Mouse (Mus musculus): ENCODE measurements at regions not wholly inside any gene's neighbourhood (a gene's known extent, or its start where the extent isn't known, plus 50 kb on each side); places are given as distances from the start of the nearest gene placed in this dataset.

DNA sequence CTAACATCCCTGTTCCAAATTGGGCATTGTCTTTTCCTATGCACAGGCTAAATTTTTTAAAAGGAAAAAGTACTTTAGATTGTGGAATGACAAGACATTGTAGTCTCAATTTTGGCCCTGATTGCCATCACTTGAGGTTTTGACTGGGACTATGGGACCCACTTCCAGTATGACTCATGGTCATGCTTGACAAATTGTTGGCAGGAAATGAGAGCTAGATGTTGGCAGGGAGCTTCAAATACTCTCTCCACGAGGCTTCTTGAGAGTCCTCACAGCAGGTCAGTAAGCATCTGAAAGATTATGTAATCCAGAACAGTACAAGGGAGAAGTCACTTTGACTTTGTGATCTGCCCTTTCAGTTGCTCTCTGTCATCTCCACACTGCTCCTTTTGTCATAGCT is 1135.4 kb upstream of the Lrrc6 start:
- Histone ChIP-seq H3K36me3 (no peaks in the 10 kb centered on the region), H3K4me1 (replicated peaks) (0 out of 2 replicates have a peak, but pooled peaks cover 4% of the 10 kb centered on the region), H3K9ac (no peak overlapping the region), H3K4me2 (no peak overlapping the region), H3K9me3 (no peaks in the 10 kb centered on the region), H3K4me3 (no peak overlapping the region), H3K27me3 (no peaks in the 10 kb centered on the region), H3K27ac (no peak overlapping the region)
- WGBS = 41% methylated on average over 1 of the region's 1 CpGs
- no peak for ATAC-seq (ENCODE audit: low FRiP score)

DNA sequence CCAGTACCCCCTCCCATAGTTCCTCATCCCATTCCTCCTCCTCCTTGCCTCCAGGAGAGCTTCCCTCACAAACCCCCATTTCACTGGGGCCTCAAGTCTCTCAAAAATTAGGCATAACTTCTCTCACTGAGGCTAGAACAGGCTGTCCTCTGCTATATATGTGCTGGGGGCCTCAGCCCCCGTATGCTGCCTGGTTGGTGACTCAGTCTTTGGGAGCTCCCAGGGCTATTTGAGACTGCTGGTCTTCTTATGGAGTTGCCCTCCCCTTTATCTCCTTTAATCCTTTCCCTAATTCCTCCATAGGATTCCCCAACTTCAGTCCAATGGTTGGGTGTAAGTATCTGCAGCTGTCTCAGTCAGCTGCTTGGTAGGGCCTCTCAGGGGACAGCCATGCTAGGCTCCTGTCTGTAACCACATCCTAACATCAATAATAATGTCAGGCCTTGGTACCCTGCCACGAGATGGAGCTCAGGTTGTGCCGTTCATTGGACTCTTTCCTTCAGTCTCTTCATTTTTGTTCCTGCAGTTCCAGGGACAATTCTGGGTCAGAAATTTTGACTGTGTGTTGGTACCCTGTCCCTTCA is 1126.1 kb upstream of the Lrrc6 start:
- WGBS = 88% methylated on average over 3 of the region's 3 CpGs
- ATAC-seq (ENCODE audit: low FRiP score) = no peak
- no peak overlapping the region for H3K9ac ChIP-seq

DNA sequence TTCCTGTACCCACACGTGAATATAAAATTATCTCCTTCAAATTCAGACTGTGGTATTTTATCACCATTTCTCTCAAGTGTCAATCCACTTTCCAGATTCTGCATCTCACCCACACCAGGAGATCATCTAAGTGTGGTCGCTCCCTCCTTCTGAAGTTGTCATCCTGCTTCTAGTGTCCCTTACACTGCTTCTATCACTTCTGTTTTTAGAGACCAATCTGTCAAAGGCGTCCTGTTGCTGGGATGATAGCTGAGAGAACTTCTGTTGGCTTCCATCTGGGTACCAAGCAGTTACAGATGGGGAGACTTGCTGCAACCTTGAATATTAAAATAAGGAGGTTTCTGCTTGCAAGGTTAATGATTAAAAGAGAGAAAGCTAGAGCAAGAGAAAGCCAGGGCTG is 1111.2 kb upstream of the Lrrc6 start:
- H3K27me3 ChIP-seq = no peaks in the 10 kb centered on the region
- WGBS = 83% methylated on average over 3 of the region's 3 CpGs
- no peaks in the 10 kb centered on the region for H3K9me3 ChIP-seq
- no peaks in the 10 kb centered on the region for H3K4me1 ChIP-seq (replicated peaks)
- no peak overlapping the region for H3K27ac ChIP-seq
- H3K9ac ChIP-seq = no peak overlapping the region
- ATAC-seq (ENCODE audit: low FRiP score) = no peak
- no peaks in the 10 kb centered on the region for H3K36me3 ChIP-seq
- H3K4me2 ChIP-seq = no peak overlapping the region
- no peak overlapping the region for H3K4me3 ChIP-seq

More for the DNA sequence above, 1126.1 kb upstream of the Lrrc6 start:
- Histone ChIP-seq H3K9me3 (no peaks in the 10 kb centered on the region), H3K36me3 (no peaks in the 10 kb centered on the region), H3K27me3 (no peaks in the 10 kb centered on the region), H3K4me3 (no peak overlapping the region), H3K4me2 (no peak overlapping the region), H3K4me1 (replicated peaks) (no peaks in the 10 kb centered on the region), H3K27ac (no peak overlapping the region)

DNA sequence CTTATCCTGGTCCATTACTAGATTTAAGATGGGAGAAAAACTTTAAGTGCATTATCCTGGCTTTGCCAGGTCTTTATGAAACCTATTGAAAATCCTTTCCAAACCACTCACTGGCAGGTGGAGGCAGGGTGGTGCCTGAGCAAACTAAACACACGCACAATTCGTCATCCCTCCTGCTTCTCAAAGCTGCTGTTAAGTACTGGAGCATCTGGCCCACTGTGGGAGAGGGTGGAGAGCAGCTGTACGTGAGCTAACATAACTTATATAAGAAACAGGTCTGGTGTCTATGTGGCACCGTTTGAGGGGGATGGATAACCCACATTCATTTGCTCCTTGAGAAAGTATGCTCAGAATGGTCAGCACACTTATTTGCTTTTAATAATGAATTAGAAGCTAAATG is 1097.7 kb upstream of the Lrrc6 start:
- Histone ChIP-seq H3K36me3 (no peaks in the 10 kb centered on the region), H3K9me3 (no peaks in the 10 kb centered on the region; the same call in 1 of the 2 replicates), H3K4me1 (replicated peaks) (no peaks in the 10 kb centered on the region), H3K4me3 (no peak overlapping the region), H3K4me2 (no peak overlapping the region), H3K27me3 (no peaks in the 10 kb centered on the region), H3K9ac (no peak overlapping the region), H3K27ac (no peak overlapping the region)
- ATAC-seq (ENCODE audit: low FRiP score) = no peak
- 76% methylated on average over 4 of the region's 4 CpGs for WGBS

- no peak overlapping the region for H3K4me3 ChIP-seq
- 76% methylated on average over 1 of the region's 1 CpGs for WGBS
- no peaks in the 10 kb centered on the region for H3K27me3 ChIP-seq
- H3K9me3 ChIP-seq = no peaks in the 10 kb centered on the region
- no peak overlapping the region for H3K4me2 ChIP-seq
- no peak overlapping the region for H3K27ac ChIP-seq
- no peaks in the 10 kb centered on the region for H3K4me1 ChIP-seq (replicated peaks)
- H3K36me3 ChIP-seq = no peaks in the 10 kb centered on the region
- no peak overlapping the region for H3K9ac ChIP-seq
- ATAC-seq (ENCODE audit: low FRiP score) = no peak
Measured at GRCm38 (mm10) chr15:67576581-67576980, 1075.9 kb upstream of the Lrrc6 start.

GRCm38 (mm10) chr15:67571614-67572013 is 1070.9 kb upstream of the Lrrc6 start:
- no peak overlapping the region for H3K4me3 ChIP-seq
- no peaks in the 10 kb centered on the region for H3K9me3 ChIP-seq
- H3K27ac ChIP-seq = no peak overlapping the region
- no peaks in the 10 kb centered on the region for H3K36me3 ChIP-seq
- 80% methylated on average over 1 of the region's 1 CpGs for WGBS
- H3K27me3 ChIP-seq = no peaks in the 10 kb centered on the region
- ATAC-seq (ENCODE audit: low FRiP score) = no peak
- H3K4me1 ChIP-seq (replicated peaks) = no peaks in the 10 kb centered on the region
- no peak overlapping the region for H3K9ac ChIP-seq
- no peak overlapping the region for H3K4me2 ChIP-seq

GRCm38 (mm10) chr15:67557304-67557703 is 1056.6 kb upstream of the Lrrc6 start:
- H3K4me1 ChIP-seq (replicated peaks) = 0 out of 2 replicates have a peak, but pooled peaks cover 5% of the 10 kb centered on the region
- H3K4me3 ChIP-seq = no peak overlapping the region
- no peak for ATAC-seq (ENCODE audit: low FRiP score)
- H3K9ac ChIP-seq = no peak overlapping the region
- no peaks in the 10 kb centered on the region for H3K36me3 ChIP-seq
- H3K27me3 ChIP-seq = no peaks in the 10 kb centered on the region
- 88% methylated on average over 1 of the region's 1 CpGs for WGBS
- no peak overlapping the region for H3K4me2 ChIP-seq
- no peaks in the 10 kb centered on the region for H3K9me3 ChIP-seq
- no peak overlapping the region for H3K27ac ChIP-seq

DNA sequence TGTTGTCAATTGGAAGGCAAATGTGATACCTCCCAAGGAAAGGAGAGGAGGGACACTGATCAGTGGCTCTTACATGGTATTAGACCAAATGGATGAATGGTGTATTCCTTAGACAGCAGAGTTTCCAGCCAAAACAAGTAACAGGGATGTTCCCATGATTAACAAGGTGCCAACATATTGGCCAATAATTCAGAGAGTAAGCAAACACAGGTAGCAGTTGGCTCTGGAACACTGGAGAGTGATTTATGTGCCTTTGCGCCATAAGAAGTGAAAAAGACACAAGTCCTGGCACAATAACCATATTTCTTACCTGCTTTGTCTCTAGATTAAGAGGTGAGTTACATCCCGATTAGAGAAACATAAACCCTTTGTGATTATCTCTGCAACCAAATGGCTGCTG is 1051.2 kb upstream of the Lrrc6 start:
- Histone ChIP-seq H3K27me3 (no peaks in the 10 kb centered on the region), H3K4me3 (no peak overlapping the region), H3K4me1 (replicated peaks) (peaks cover 5% of the 10 kb centered on the region; the same call in 1 of the 2 replicates), H3K27ac (no peak overlapping the region), H3K9ac (no peak overlapping the region), H3K9me3 (no peaks in the 10 kb centered on the region), H3K4me2 (no peak overlapping the region), H3K36me3 (no peaks in the 10 kb centered on the region)
- ATAC-seq (ENCODE audit: low FRiP score) = no peak
- 83% methylated on average over 2 of the region's 2 CpGs for WGBS

DNA sequence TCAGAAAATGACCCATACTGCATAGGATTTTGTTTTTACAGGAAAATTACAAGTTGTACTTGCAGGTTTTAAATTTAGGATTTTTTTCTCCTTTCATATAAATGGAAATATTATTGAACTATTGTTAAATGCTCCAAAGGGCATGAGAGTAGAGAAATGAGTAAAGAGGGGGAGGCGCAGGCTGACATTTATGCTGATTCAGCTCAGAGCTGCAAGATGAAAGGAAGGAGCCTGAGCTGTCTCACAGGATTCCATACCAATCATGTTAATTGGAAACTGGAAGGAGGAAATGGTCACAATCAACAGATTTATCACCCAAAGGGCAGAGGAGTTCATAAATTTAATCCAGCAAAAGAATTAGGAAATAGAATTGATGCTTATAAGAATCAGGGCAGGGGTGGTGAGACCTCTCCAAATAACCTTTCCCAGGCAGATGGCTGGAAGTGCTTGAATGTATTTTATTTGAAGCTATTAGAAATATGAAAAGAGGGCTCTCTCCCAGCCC is 1046.2 kb upstream of the Lrrc6 start:
- H3K27me3 ChIP-seq = no peaks in the 10 kb centered on the region
- H3K36me3 ChIP-seq = no peaks in the 10 kb centered on the region
- H3K9me3 ChIP-seq = no peaks in the 10 kb centered on the region
- ATAC-seq (ENCODE audit: low FRiP score) = no peak
- no peak overlapping the region for H3K27ac ChIP-seq
- 74% methylated on average over 1 of the region's 1 CpGs for WGBS
- H3K4me1 ChIP-seq (replicated peaks) = no peaks in the 10 kb centered on the region; the same call in 1 of the 2 replicates
- H3K4me2 ChIP-seq = no peak overlapping the region
- no peak overlapping the region for H3K9ac ChIP-seq
- no peak overlapping the region for H3K4me3 ChIP-seq

- no peak overlapping the region for H3K9ac ChIP-seq
- no peaks in the 10 kb centered on the region for H3K27me3 ChIP-seq
- no peaks in the 10 kb centered on the region for H3K9me3 ChIP-seq
- H3K27ac ChIP-seq = no peak overlapping the region
- no peaks in the 10 kb centered on the region; the same call in 1 of the 2 replicates for H3K4me1 ChIP-seq (replicated peaks)
- no peaks in the 10 kb centered on the region for H3K36me3 ChIP-seq
- WGBS = 90% methylated on average over 6 of the region's 6 CpGs
- ATAC-seq (ENCODE audit: low FRiP score) = no peak
- no peak overlapping the region for H3K4me2 ChIP-seq
- H3K4me3 ChIP-seq = no peak overlapping the region
Measured at GRCm38 (mm10) chr15:67545745-67546144, 1045.0 kb upstream of the Lrrc6 start.

DNA sequence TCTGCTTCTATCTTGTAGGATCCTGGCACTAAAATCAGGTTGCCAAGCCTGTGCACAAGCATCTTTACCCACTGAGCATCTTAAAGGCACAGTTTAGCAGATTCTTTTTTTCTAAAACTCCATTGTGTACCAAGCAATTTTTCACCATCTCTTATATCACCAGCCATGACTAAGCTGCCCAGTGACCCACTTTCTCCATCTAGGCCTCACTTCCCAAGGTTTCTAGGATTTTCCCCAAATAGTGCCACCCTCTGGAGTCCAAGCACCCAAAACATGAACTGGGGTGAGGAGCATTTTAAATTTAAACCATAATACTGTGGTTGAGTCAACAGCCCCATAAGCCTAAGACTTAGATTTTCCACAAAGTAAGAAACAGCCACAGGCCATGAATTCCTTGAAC is 1013.0 kb upstream of the Lrrc6 start:
- Histone ChIP-seq H3K36me3 (no peaks in the 10 kb centered on the region), H3K4me3 (no peak overlapping the region), H3K4me1 (replicated peaks) (no peaks in the 10 kb centered on the region), H3K27me3 (no peaks in the 10 kb centered on the region), H3K9ac (no peak overlapping the region), H3K4me2 (no peak overlapping the region), H3K9me3 (no peaks in the 10 kb centered on the region), H3K27ac (no peak overlapping the region)
- ATAC-seq (ENCODE audit: low FRiP score) = no peak

GRCm38 (mm10) chr15:67495001-67495658 is 994.4 kb upstream of the Lrrc6 start:
- no peaks in the 10 kb centered on the region for H3K36me3 ChIP-seq
- whole genome bisulfite sequencing = 65% methylated on average over 7 of the region's 7 CpGs
- H3K9me3 ChIP-seq = no peaks in the 10 kb centered on the region
- H3K4me1 ChIP-seq (replicated peaks) = no peaks in the 10 kb centered on the region
- H3K4me3 ChIP-seq = no peak overlapping the region
- H3K27ac ChIP-seq = no peak overlapping the region
- ATAC-seq (ENCODE audit: low FRiP score) = no peak
- no peak overlapping the region for H3K4me2 ChIP-seq
- no peaks in the 10 kb centered on the region for H3K27me3 ChIP-seq
- no peak overlapping the region for H3K9ac ChIP-seq

DNA sequence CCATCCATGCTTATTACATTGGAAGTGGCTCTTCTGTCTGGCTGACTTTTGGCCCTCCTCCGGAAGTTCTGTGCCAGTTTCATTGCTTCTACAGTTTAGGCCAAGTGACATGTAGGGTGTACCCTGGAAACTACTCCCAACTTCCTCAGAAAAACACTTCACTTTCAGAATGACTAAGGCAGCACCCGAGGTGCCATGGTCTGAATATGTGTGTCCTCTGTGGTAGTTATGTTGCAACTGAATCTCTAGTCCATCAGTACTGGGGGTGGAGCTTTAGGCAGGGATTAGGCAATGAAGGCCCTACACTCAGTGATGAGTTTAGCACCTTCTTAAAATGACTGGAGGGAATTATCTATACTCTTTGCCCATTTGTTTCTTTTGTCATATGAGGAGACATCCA is 981.0 kb upstream of the Lrrc6 start:
- Histone ChIP-seq H3K9ac (no peak overlapping the region), H3K36me3 (no peaks in the 10 kb centered on the region), H3K4me1 (replicated peaks) (no peaks in the 10 kb centered on the region), H3K4me2 (no peak overlapping the region), H3K27me3 (0 out of 2 replicates have a peak, but pooled peaks cover 5% of the 10 kb centered on the region), H3K27ac (no peak overlapping the region), H3K4me3 (no peak overlapping the region), H3K9me3 (no peaks in the 10 kb centered on the region)
- 97% methylated on average over 2 of the region's 2 CpGs for whole genome bisulfite sequencing
- no peak for ATAC-seq (ENCODE audit: low FRiP score)
